In genomic region chr7:44604139-44604606, GRCm38 (mm10) we compare ENCODE assay signal across 8 mouse cellular contexts. TPM values are rescaled to one million over a fixed set of nuclear protein-coding genes. Genes with fewer than 3 reads are reported as not detected.
DNase-seq lines count a peak whose midpoint lies in the region; ATAC-seq lines count a peak whose summit lies in the region.

No protein-coding gene starts in this region.

- H3K27me3 ChIP-seq in intestine, embryonic 16.5 days (replicated peaks; ENCODE audit: control insufficient read depth, insufficient read depth, low read length): peaks cover 49% of the 10 kb centered on the region
- peaks cover 88% of the 10 kb centered on the region for H3K27me3 ChIP-seq in midbrain, embryonic 10.5 days (ENCODE audit: low read depth, poor library complexity, severe bottlenecking)

- H3K9me3 ChIP-seq in intestine, embryonic 16.5 days (ENCODE audit: control insufficient read depth, low read length): no peaks in the 10 kb centered on the region
- no peaks in the 10 kb centered on the region for H3K9me3 ChIP-seq in midbrain, embryonic 10.5 days (replicated peaks)

- peaks cover 9% of the 10 kb centered on the region; the same call in 1 of the 2 replicates for H3K4me1 ChIP-seq in intestine, embryonic 16.5 days (ENCODE audit: control insufficient read depth, insufficient read depth, low read length)
- peaks cover 65% of the 10 kb centered on the region for H3K4me1 ChIP-seq in midbrain, embryonic 10.5 days

- no peaks in the 10 kb centered on the region for H3K36me3 ChIP-seq in intestine, embryonic 16.5 days (ENCODE audit: control insufficient read depth, insufficient read depth, low read length)
- no peaks in the 10 kb centered on the region for H3K36me3 ChIP-seq in midbrain, embryonic 10.5 days

- peak overlapping the region; percentile 49 for H3K4me2 ChIP-seq in intestine, embryonic 16.5 days (ENCODE audit: low read depth, low read length)

- peak overlapping the region; percentile 25 for H3K4me3 ChIP-seq in intestine, embryonic 16.5 days (ENCODE audit: low read length)
- peak overlapping the region; percentile 52 for H3K4me3 ChIP-seq in midbrain, embryonic 10.5 days

- no peak overlapping the region for H3K27ac ChIP-seq in intestine, embryonic 16.5 days (ENCODE audit: low read length)
- peak overlapping the region; percentile 81 for H3K27ac ChIP-seq in midbrain, embryonic 10.5 days (replicated peaks)

- DNase-seq in adrenal gland, postnatal 25 days: peak; percentile 43
- no peak for DNase-seq in adrenal gland, adult (ENCODE audit: inconsistent age in 2 of 2, low spot score in 1 of 2)
- DNase-seq in A20 (ENCODE audit: low read depth, low spot score): peak; percentile 93
- DNase-seq in embryo, embryonic 9.5 days (ENCODE audit: extremely low spot score): peak; percentile 92
- peak; percentile 90 for DNase-seq in midbrain, embryonic 10.5 days (ENCODE audit: low spot score)
- DNase-seq in adrenal gland, adult 18-20 months (ENCODE audit: low spot score in 2 of 2): no peak

- H3K9ac ChIP-seq in intestine, embryonic 16.5 days (ENCODE audit: low read depth, low read length): peak overlapping the region; percentile 35; the same call in 1 of the 2 replicates

- peak; percentile 24; the same call in 1 of the 2 replicates for ATAC-seq in intestine, embryonic 16.5 days
- ATAC-seq in frontal cortex, adult (ENCODE audit: low TSS enrichment): no peak

- under 1% methylated on average over 25 of the region's 25 CpGs for WGBS in intestine, embryonic 16.5 days
- WGBS in midbrain, embryonic 10.5 days: 2% methylated on average over 18 of the region's 25 CpGs

RNA-seq across cellular contexts. Expression of gene Kcnc3, which starts 13.7 kb away (rescaled TPM):
- total RNA-seq in adrenal gland, postnatal 25 days (2021): 5.9 and 6.0 TPM in 2 replicates
- 0.20 and 0.22 TPM in 2 replicates for polyA plus RNA-seq in intestine, embryonic 16.5 days (2015; fragmentation: Nextera tagmentation; extraction: Ambion mirVana)
- 1.1 and 1.2 TPM in 2 replicates for polyA plus RNA-seq in midbrain, embryonic 10.5 days (2016; fragmentation: Nextera tagmentation; extraction: Ambion mirVana)
- total RNA-seq in adrenal gland, adult 18-20 months (2021): 1 to 10 TPM; 4.0 to 5.6 TPM

RNA-seq across cellular contexts. Expression of gene Napsa, which starts 32.0 kb away (rescaled TPM):
- 0.88 TPM in 1 of 2 replicates, not detected in the other for total RNA-seq in adrenal gland, postnatal 25 days (2021)
- polyA plus RNA-seq in intestine, embryonic 16.5 days (2015; fragmentation: Nextera tagmentation; extraction: Ambion mirVana): 3.4 and 3.9 TPM in 2 replicates
- polyA plus RNA-seq in midbrain, embryonic 10.5 days (2016; fragmentation: Nextera tagmentation; extraction: Ambion mirVana): 0.36 and 0.42 TPM in 2 replicates
- total RNA-seq in adrenal gland, adult 18-20 months (2021): 1 to 10 TPM; 1.3 to 1.6 TPM

RNA-seq across cellular contexts. Expression of gene Nr1h2, which starts 50.4 kb away (rescaled TPM):
- total RNA-seq in adrenal gland, postnatal 25 days (2021): 133 and 140 TPM in 2 replicates
- 79.3 and 83.3 TPM in 2 replicates for polyA plus RNA-seq in intestine, embryonic 16.5 days (2015; fragmentation: Nextera tagmentation; extraction: Ambion mirVana)
- polyA plus RNA-seq in midbrain, embryonic 10.5 days (2016; fragmentation: Nextera tagmentation; extraction: Ambion mirVana): 82.8 and 84.2 TPM in 2 replicates
- 100 to 1,000 TPM; 108 to 128 TPM for total RNA-seq in adrenal gland, adult 18-20 months (2021)

RNA-seq across cellular contexts. Expression of gene Pold1, which starts 55.5 kb away (rescaled TPM):
- 14.2 and 22.6 TPM in 2 replicates for total RNA-seq in adrenal gland, postnatal 25 days (2021)
- 68.5 and 76.4 TPM in 2 replicates for polyA plus RNA-seq in intestine, embryonic 16.5 days (2015; fragmentation: Nextera tagmentation; extraction: Ambion mirVana)
- 168 and 179 TPM in 2 replicates for polyA plus RNA-seq in midbrain, embryonic 10.5 days (2016; fragmentation: Nextera tagmentation; extraction: Ambion mirVana)
- 1 to 10 TPM; 8.3 to 9.4 TPM for total RNA-seq in adrenal gland, adult 18-20 months (2021)

Comparison
In these comparisons a context has a peak if more than half of its experiments do, and no peak if none do; other contexts are left out.
1. DNase-seq: peak in adrenal gland, postnatal 25 days (single experiment), A20 (single experiment), embryo, embryonic 9.5 days (single experiment) and midbrain, embryonic 10.5 days (single experiment); none in adrenal gland, adult (0 of 2) and adrenal gland, adult 18-20 months (0 of 2).